In genomic region chr1:180249666-180250440, GRCm38 (mm10) we compare ENCODE assay signal across 8 mouse cellular contexts. TPM values are rescaled to one million over a fixed set of nuclear protein-coding genes. Genes with fewer than 3 reads are reported as not detected.
DNase-seq lines count a peak whose midpoint lies in the region; ATAC-seq and TF ChIP-seq lines count a peak whose summit lies in the region.

No protein-coding gene starts in this region.

- no peak overlapping the region for H3K9ac ChIP-seq in embryonic facial prominence, embryonic 15.5 days
- no peak overlapping the region for H3K9ac ChIP-seq in heart, embryonic 11.5 days (ENCODE audit: low read depth, low read length)
- H3K9ac ChIP-seq in liver, adult 2 months (ENCODE audit: low read depth, low read length), result no peak overlapping the region

- peak overlapping the region; percentile 39 for H3K4me2 ChIP-seq in embryonic facial prominence, embryonic 15.5 days (replicated peaks)
- H3K4me2 ChIP-seq in heart, embryonic 11.5 days, result peak overlapping the region; percentile 48
- H3K4me2 ChIP-seq in myocyte (ENCODE audit: low read depth), result peak overlapping the region; percentile 54

- peaks cover 12% of the 10 kb centered on the region for H3K4me1 ChIP-seq in embryonic facial prominence, embryonic 15.5 days
- peaks cover 42% of the 10 kb centered on the region for H3K4me1 ChIP-seq in heart, embryonic 11.5 days (ENCODE audit: control insufficient read depth, insufficient read depth, low read length)
- peaks cover 29% of the 10 kb centered on the region for H3K4me1 ChIP-seq in liver, adult 2 months (ENCODE audit: control insufficient read depth, insufficient read depth, low read length)

- no peaks in the 10 kb centered on the region for H3K36me3 ChIP-seq in embryonic facial prominence, embryonic 15.5 days
- H3K36me3 ChIP-seq in heart, embryonic 11.5 days (ENCODE audit: control insufficient read depth, insufficient read depth, low read length), result no peaks in the 10 kb centered on the region
- H3K36me3 ChIP-seq in liver, adult 2 months (ENCODE audit: control insufficient read depth, insufficient read depth, low read length), result no peaks in the 10 kb centered on the region
- H3K36me3 ChIP-seq in myocyte (ENCODE audit: control insufficient read depth, insufficient read depth), result no peaks in the 10 kb centered on the region

- no peaks in the 10 kb centered on the region for H3K9me3 ChIP-seq in embryonic facial prominence, embryonic 15.5 days (replicated peaks)
- no peaks in the 10 kb centered on the region for H3K9me3 ChIP-seq in heart, embryonic 11.5 days (replicated peaks; ENCODE audit: control insufficient read depth, low read length)

- TF ChIP-seq POLR2A in liver, adult 2 months (IDR thresholded peaks at IDR 0.05; ENCODE audit: extremely low read depth, insufficient read depth, low read length), result no peak
- no peak for TF ChIP-seq POLR2A in myocyte (IDR thresholded peaks at IDR 0.05; ENCODE audit: insufficient read length, low read depth)

- DNase-seq in 3134 (ENCODE audit: extremely low read depth, insufficient read length, low spot score), result peak; percentile 65
- DNase-seq in adrenal gland, adult 8-10 months, result peak; percentile 71
- peak; percentile 73 for DNase-seq in kidney, adult 9 months
- no peak for DNase-seq in liver, adult 2 months (ENCODE audit: extremely low read depth, low read depth, low spot score)
- peak; percentile 42 for DNase-seq in yolk sac, embryonic 10.5 days (ENCODE audit: low spot score)

- no peak overlapping the region; the same call in 1 of the 2 replicates for H3K4me3 ChIP-seq in embryonic facial prominence, embryonic 15.5 days (replicated peaks)
- no peak overlapping the region for H3K4me3 ChIP-seq in heart, embryonic 11.5 days (ENCODE audit: low read depth, low read length)
- no peak overlapping the region for H3K4me3 ChIP-seq in liver, adult 2 months (ENCODE audit: insufficient read depth, low read depth, low read length)
- no peak overlapping the region for H3K4me3 ChIP-seq in myocyte

- H3K27me3 ChIP-seq in embryonic facial prominence, embryonic 15.5 days, result no peaks in the 10 kb centered on the region
- H3K27me3 ChIP-seq in heart, embryonic 11.5 days (ENCODE audit: control insufficient read depth, insufficient read depth, low read length), result peaks cover under 1% of the 10 kb centered on the region; the same call in 1 of the 2 replicates
- no peaks in the 10 kb centered on the region for H3K27me3 ChIP-seq in liver, adult 2 months (ENCODE audit: control insufficient read depth, insufficient read depth, low read length)
- no peaks in the 10 kb centered on the region for H3K27me3 ChIP-seq in myocyte (ENCODE audit: control insufficient read depth, insufficient read depth, insufficient read length)

- ATAC-seq in embryonic facial prominence, embryonic 15.5 days (ENCODE audit: insufficient number of reproducible peaks, low FRiP score, low TSS enrichment, low read depth), result peak; percentile 77
- ATAC-seq in heart, embryonic 11.5 days (replicated peaks; ENCODE audit: insufficient number of reproducible peaks, low FRiP score, low TSS enrichment), result peak; percentile 47; the same call in 1 of the 2 replicates

- peaks cover 6% of the 10 kb centered on the region; the same call in 1 of the 2 replicates for H3K79me2 ChIP-seq in liver, adult 2 months (ENCODE audit: control insufficient read depth, insufficient read depth, low read length)
- no peaks in the 10 kb centered on the region for H3K79me2 ChIP-seq in myocyte (ENCODE audit: control insufficient read depth, insufficient read depth)

- no peak for TF ChIP-seq CTCF in liver, adult 2 months (IDR thresholded peaks at IDR 0.05; ENCODE audit: low read depth, low read length)

- no peak overlapping the region for H3ac ChIP-seq in myocyte (ENCODE audit: control insufficient read depth, insufficient read length)

- WGBS in embryonic facial prominence, embryonic 15.5 days, result 16% methylated on average over 20 of the region's 20 CpGs
- 11% methylated on average over 20 of the region's 20 CpGs for WGBS in heart, embryonic 11.5 days (ENCODE audit: insufficient replicate concordance)
- WGBS in liver, adult 2 months, result 67% methylated on average over 20 of the region's 20 CpGs

- H3K27ac ChIP-seq in embryonic facial prominence, embryonic 15.5 days (replicated peaks), result peak overlapping the region; percentile 17; the same call in 1 of the 2 replicates
- H3K27ac ChIP-seq in heart, embryonic 11.5 days (ENCODE audit: low read depth, low read length), result peak overlapping the region; percentile 51
- peak overlapping the region; percentile 71 for H3K27ac ChIP-seq in liver, adult 2 months (replicated peaks; ENCODE audit: insufficient read depth, low read depth, low read length)

TF ChIP-seq in myocyte, 11 proteins besides CTCF, POLR2A, EP300 and RAD21:
- TF ChIP-seq REST (IDR thresholded peaks at IDR 0.05; ENCODE audit: insufficient read depth, insufficient read length) (no peak), USF1 (IDR thresholded peaks at IDR 0.05; ENCODE audit: low read depth) (no peak), MYOG (IDR thresholded peaks at IDR 0.05; ENCODE audit: control insufficient read depth in 1 of 3, insufficient read depth in 1 of 3, insufficient read length in 2 of 3, low read depth in 2 of 3) (no peak), SRF (IDR thresholded peaks at IDR 0.05; ENCODE audit: control insufficient read depth, insufficient read length, low read depth) (no peak), TCF3 (IDR thresholded peaks at IDR 0.05; ENCODE audit: insufficient read length, low read depth) (no peak), CEBPB (IDR thresholded peaks at IDR 0.05; ENCODE audit: insufficient read depth, poor library complexity, severe bottlenecking) (no peak), MAX (IDR thresholded peaks at IDR 0.05; ENCODE audit: low read depth) (no peak), E2F4 (IDR thresholded peaks at IDR 0.05; ENCODE audit: insufficient read depth) (no peak), TCF12 (IDR thresholded peaks at IDR 0.05; ENCODE audit: insufficient read depth, poor library complexity, severe bottlenecking) (no peak)

RNA-seq across cellular contexts. Expression of gene Psen2, which starts 13.4 kb away (rescaled TPM):
- 10 to 100 TPM; 33.1 to 43.1 (median 38.4) TPM for total RNA-seq in adrenal gland, adult 8-10 months (2022)
- 22.3 and 24.6 TPM in 2 replicates for polyA plus RNA-seq in embryonic facial prominence, embryonic 15.5 days (2015; fragmentation: Nextera tagmentation; extraction: Ambion mirVana)
- polyA plus RNA-seq in heart, embryonic 11.5 days (2014; fragmentation: Nextera tagmentation; extraction: Ambion mirVana), result 14.7 and 17.3 TPM in 2 replicates
- total RNA-seq in liver, adult 2 months (2014; rRNA removed), result 247 and 256 TPM in 2 replicates
- polyA plus RNA-seq in liver, adult 2 months (2012; rRNA removed), result 711 and 783 TPM in 2 replicates
- polyA plus RNA-seq in myocyte (2012; fragmentation: generic; extraction: Trizol), result 28.6 TPM

RNA-seq across cellular contexts. Expression of gene Coq8a, which starts 50.5 kb away (rescaled TPM):
- total RNA-seq in adrenal gland, adult 8-10 months (2022), result 100 to 1,000 TPM in 3 of 4 experiments, 10 to 100 TPM in 1; 85.1 to 269 (median 187) TPM
- 11.8 and 12.1 TPM in 2 replicates for polyA plus RNA-seq in embryonic facial prominence, embryonic 15.5 days (2015; fragmentation: Nextera tagmentation; extraction: Ambion mirVana)
- 8.6 and 10.8 TPM in 2 replicates for polyA plus RNA-seq in heart, embryonic 11.5 days (2014; fragmentation: Nextera tagmentation; extraction: Ambion mirVana)
- 137 and 197 TPM in 2 replicates for total RNA-seq in liver, adult 2 months (2014; rRNA removed)
- polyA plus RNA-seq in liver, adult 2 months (2012; rRNA removed), result 387 and 444 TPM in 2 replicates
- 79.8 TPM for polyA plus RNA-seq in myocyte (2012; fragmentation: generic; extraction: Trizol)

Comparison
In these comparisons a context has a peak if more than half of its experiments do, and no peak if none do; other contexts are left out.
1. H3K27ac ChIP-seq: peak in every context shown above with its lines; median percentile 71 in liver, adult 2 months; 51 in heart, embryonic 11.5 days; 17 in embryonic facial prominence, embryonic 15.5 days.
2. RNA of gene Psen2, which starts 13.4 kb away (polyA plus RNA-seq): 711 to 783 TPM in liver, adult 2 months; 28.6 TPM in myocyte (single experiment), 22.3 to 24.6 TPM in embryonic facial prominence, embryonic 15.5 days and 14.7 to 17.3 TPM in heart, embryonic 11.5 days; every median in the first group is over 10 times any median in the second.
3. Peak in every context shown above with its lines, with median percentiles within 50 percentile points of each other: H3K4me2 ChIP-seq.